Mouse (Mus musculus): ENCODE data around the gene Sh3bp5. TPM values are rescaled to one million over a fixed set of nuclear protein-coding genes. Genes with fewer than 3 reads are reported as not detected.

Gene Sh3bp5
- total and polyA plus RNA-seq, 3 experiments: 27.0 to 58.3 (median 51.0) TPM

DNA sequence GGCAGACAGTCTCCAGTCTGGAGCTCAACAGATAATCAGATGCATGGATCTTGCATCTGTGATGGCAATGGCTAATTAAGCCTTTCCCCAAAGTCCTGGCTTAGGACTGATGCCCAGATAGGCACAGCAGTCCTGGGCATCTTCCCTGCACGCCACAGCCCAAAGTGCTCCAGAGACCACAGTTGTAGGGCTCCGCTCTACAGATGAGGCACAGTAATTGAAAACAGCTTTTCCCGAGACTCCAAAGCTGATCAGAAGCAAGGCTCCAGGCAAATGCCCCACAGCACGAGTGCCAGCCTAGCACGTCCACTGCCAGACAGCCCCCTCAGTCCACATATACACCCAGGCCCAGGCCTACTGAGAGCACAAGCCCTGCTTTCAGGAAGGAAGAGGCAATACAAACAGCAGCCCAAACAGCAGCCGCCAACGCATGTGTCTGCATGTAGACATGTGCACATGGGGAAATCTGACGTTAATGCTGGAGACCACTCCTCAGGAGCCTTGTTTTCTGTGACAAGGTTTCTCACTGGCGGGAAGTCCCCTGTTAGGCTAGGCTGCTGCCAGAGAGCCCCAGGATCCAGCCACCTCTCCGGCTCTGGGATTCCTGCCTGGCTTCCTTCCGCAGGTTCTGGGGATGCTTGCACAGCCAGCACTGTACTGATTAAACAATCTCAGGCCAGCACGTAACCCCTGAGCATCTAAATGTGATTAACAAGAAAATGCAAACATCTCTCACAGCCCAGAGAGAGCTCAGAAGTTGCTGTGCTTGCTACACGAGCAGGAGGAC lies 47.6 kb downstream of the Sh3bp5 start:
- Histone ChIP-seq H3K36me3 (ENCODE audit: control insufficient read depth, insufficient read depth, low read length) (peaks cover 4% of the 10 kb centered on the region), H3K27ac (peak overlapping the region; percentile 47; the same call in 1 of the 2 replicates), H3K79me2 (replicated peaks; ENCODE audit: control insufficient read depth, insufficient read depth, low read length) (no peaks in the 10 kb centered on the region), H3K27me3 (ENCODE audit: control insufficient read depth, insufficient read depth, low read length) (no peaks in the 10 kb centered on the region), H3K4me3 (no peak overlapping the region), H3K9ac (ENCODE audit: low read depth, low read length) (no peak overlapping the region), H3K4me1 (ENCODE audit: control insufficient read depth, insufficient read depth, low read length) (peaks cover 43% of the 10 kb centered on the region)
- 55% methylated on average over 13 of the region's 13 CpGs for WGBS
- TF ChIP-seq CTCF (IDR thresholded peaks at IDR 0.05): no peak
- no peak for TF ChIP-seq POLR2A (IDR thresholded peaks at IDR 0.05; ENCODE audit: insufficient read depth, low read depth, low read length)
- no peak for TF ChIP-seq EP300 (IDR thresholded peaks at IDR 0.05; ENCODE audit: insufficient read depth, low read depth, low read length)
- intact Hi-C loops (cut with DNase I): no loop called here
- peak in 1 of 2 experiments; percentile 40 for DNase-seq

DNA sequence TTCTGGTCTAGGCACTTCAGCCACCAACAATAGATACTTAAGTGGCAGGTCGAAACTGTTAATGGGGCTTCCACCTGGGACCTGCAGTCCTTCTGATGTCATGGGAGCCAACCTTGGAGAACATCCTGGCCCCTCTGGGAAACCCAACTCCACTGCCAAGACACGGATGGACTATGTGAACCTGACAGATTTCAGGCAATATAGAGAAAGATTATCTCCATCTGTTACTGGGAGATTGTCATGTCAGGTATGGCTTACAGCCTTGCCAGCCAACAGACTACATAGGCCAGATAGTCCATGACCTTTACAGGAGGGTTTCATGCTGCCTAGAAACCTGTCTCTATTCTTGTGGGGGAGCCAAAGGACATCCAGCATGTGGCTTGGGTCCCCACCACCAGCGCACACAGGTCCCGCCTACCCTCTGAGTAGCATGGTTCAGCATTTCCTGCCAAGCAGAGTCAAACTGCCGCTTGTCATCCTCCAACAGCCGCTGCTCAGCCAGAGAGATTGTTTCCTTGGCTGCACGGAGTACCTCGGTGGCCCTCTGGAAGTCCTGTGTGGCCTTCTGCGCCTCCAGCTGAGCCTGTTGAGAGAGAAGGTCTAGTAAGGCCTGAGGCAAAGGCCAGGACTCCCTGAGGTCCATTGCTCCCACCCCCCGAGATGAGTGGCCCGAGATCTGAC lies 48.4 kb downstream of the Sh3bp5 start:
- peak; percentile 53 to 59 for DNase-seq
- H3K27ac ChIP-seq: peak overlapping the region; percentile 47
- intact Hi-C loops (cut with DNase I): loop anchor here (2.0 kb wide), 2 partner anchors 25 to 85 kb away; no protein-coding TSS in a partner anchor
- peak overlapping the region; percentile 12; the same call in 1 of the 2 replicates for H3K9ac ChIP-seq (ENCODE audit: low read depth, low read length)
- TF ChIP-seq CTCF (IDR thresholded peaks at IDR 0.05): no peak
- TF ChIP-seq EP300 (IDR thresholded peaks at IDR 0.05; ENCODE audit: insufficient read depth, low read depth, low read length): no peak
- TF ChIP-seq POLR2A (IDR thresholded peaks at IDR 0.05; ENCODE audit: insufficient read depth, low read depth, low read length): no peak
- peaks cover 37% of the 10 kb centered on the region for H3K4me1 ChIP-seq (ENCODE audit: control insufficient read depth, insufficient read depth, low read length)
- H3K36me3 ChIP-seq (ENCODE audit: control insufficient read depth, insufficient read depth, low read length): peaks cover 4% of the 10 kb centered on the region
- H3K79me2 ChIP-seq (replicated peaks; ENCODE audit: control insufficient read depth, insufficient read depth, low read length): no peaks in the 10 kb centered on the region
- WGBS: 41% methylated on average over 11 of the region's 11 CpGs
- H3K4me3 ChIP-seq: no peak overlapping the region
- H3K27me3 ChIP-seq (ENCODE audit: control insufficient read depth, insufficient read depth, low read length): no peaks in the 10 kb centered on the region

DNA sequence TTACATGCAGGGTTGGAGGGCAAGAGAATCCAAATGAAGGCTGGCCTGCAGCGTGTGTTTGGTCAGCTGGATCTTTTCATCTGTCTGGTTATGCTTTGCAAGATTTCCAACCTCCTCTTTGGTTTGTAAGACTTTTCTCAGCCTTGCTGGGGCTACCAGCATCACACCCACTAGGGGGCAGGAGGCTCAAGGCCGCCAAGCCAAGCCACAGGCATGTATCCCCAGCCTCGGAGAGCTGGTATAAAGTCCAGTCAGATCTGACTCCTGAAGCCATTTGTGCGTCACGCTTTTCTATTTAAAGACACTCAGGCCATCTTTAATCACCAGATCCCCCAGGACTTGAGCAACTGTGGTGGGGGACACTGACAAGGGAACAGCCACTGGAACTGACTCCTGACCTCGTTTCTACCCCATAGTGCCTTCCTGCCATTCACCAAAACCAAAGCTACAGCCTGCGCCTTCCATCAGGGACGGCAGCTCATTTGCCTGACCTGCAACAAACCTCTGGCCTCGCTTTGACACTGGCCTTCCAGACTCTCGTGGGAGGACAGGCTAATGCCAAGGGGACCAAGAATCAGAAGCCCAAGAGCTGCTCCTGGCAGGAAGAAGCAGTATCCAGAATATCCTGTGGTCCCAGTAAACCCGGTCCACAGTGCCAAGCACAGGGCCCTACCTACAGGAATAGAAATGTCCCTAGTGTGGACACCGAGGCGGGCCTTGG lies 49.7 kb downstream of the Sh3bp5 start:
- Histone ChIP-seq H3K4me1 (ENCODE audit: control insufficient read depth, insufficient read depth, low read length) (peaks cover 37% of the 10 kb centered on the region), H3K9ac (ENCODE audit: low read depth, low read length) (peak overlapping the region; percentile 21; the same call in 1 of the 2 replicates), H3K4me3 (no peak overlapping the region), H3K36me3 (ENCODE audit: control insufficient read depth, insufficient read depth, low read length) (peaks cover 4% of the 10 kb centered on the region), H3K79me2 (replicated peaks; ENCODE audit: control insufficient read depth, insufficient read depth, low read length) (no peaks in the 10 kb centered on the region), H3K27ac (peak overlapping the region; percentile 86), H3K27me3 (ENCODE audit: control insufficient read depth, insufficient read depth, low read length) (no peaks in the 10 kb centered on the region)
- intact Hi-C loops (cut with DNase I): loop anchor here (1.0 to 2.0 kb wide), 3 partner anchors 27 to 87 kb away; partner anchors contain the start of gene Sh3bp5
- DNase-seq: peak; percentile 87 to 88
- TF ChIP-seq POLR2A (IDR thresholded peaks at IDR 0.05; ENCODE audit: insufficient read depth, low read depth, low read length): no peak
- TF ChIP-seq CTCF (IDR thresholded peaks at IDR 0.05): peak; percentile 100
- TF ChIP-seq EP300 (IDR thresholded peaks at IDR 0.05; ENCODE audit: insufficient read depth, low read depth, low read length): peak; percentile 95
- 13% methylated on average over 13 of the region's 13 CpGs for WGBS

DNA sequence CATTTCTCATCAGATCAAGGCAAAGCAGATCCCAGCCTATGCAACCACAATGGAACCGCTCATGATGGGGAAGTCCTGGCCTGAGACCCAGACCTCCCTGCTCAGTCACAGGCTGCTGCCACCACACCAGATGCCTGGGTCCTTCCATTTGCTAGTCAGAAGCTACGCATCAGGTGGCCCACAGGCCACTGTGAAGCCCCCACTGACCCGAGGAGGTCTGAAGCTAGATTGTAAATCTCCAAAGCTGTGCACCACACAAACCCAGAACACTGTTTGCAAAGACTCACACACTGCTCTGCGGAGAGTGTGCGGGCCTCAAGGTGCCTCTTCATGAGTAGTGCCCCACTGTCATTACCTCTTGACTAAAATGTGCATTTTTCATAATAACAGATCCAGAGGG lies 50.5 kb downstream of the Sh3bp5 start:
- Histone ChIP-seq H3K27ac (peak overlapping the region; percentile 86), H3K36me3 (ENCODE audit: control insufficient read depth, insufficient read depth, low read length) (peaks cover 4% of the 10 kb centered on the region), H3K4me1 (ENCODE audit: control insufficient read depth, insufficient read depth, low read length) (peaks cover 37% of the 10 kb centered on the region), H3K9ac (ENCODE audit: low read depth, low read length) (no peak overlapping the region), H3K4me3 (no peak overlapping the region), H3K79me2 (replicated peaks; ENCODE audit: control insufficient read depth, insufficient read depth, low read length) (no peaks in the 10 kb centered on the region), H3K27me3 (ENCODE audit: control insufficient read depth, insufficient read depth, low read length) (no peaks in the 10 kb centered on the region)
- no peak for TF ChIP-seq CTCF (IDR thresholded peaks at IDR 0.05)
- no peak for TF ChIP-seq EP300 (IDR thresholded peaks at IDR 0.05; ENCODE audit: insufficient read depth, low read depth, low read length)
- TF ChIP-seq POLR2A (IDR thresholded peaks at IDR 0.05; ENCODE audit: insufficient read depth, low read depth, low read length): no peak
- intact Hi-C loops (cut with DNase I): no loop called here
- 83% methylated on average over 5 of the region's 5 CpGs for WGBS
- peak in 1 of 2 experiments; percentile 28 for DNase-seq

DNA sequence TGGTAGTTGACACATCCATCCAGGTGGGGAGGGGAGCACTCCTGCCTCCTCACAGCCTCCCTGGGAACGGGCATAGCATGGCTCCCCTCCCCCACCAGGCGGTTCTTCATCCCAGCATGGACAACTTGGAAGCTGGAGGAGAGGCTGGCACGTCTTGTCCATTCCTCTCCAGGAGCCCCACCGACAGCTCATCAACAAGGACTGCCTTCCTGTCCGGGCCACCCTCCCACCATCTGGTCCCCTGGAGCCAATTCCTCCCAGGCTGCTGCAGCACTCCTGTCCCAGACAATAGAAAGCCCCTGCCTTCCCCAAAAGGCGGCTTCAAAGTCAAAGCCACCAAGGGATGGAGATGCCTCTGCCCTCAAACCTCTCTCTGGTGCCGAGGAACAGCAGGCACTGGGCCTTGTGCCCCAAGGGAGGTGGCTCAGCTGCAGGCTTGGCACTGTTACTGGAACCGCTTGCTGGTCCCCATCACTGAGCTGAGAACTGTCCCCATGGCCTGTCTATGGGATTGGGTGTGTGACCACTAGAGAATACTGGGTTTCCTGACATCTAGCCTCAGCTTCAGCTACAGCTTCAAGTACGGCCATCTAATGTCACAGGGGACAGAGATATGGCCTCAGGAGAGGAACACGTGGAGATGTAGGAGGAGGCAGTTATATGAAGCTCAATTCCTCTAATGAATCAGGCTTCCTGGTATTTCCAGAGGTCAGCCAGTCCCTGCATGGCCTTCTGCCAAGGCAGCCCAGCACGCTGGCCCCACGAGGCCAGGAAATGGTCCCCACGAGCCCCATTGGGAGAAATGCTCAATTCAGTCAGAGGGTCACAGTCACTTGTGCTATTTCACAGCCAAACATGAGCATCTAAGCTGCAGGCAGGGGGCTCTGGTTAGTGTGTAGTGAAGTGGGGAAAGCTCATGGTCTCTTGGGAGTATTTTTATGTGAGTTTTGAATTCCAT lies 51.2 kb downstream of the Sh3bp5 start:
- intact Hi-C loops (cut with DNase I): no loop called here
- DNase-seq: peak; percentile 70 to 75
- H3K27ac ChIP-seq: peak overlapping the region; percentile 86
- peaks cover 4% of the 10 kb centered on the region for H3K36me3 ChIP-seq (ENCODE audit: control insufficient read depth, insufficient read depth, low read length)
- H3K9ac ChIP-seq (ENCODE audit: low read depth, low read length): no peak overlapping the region
- 23% methylated on average over 13 of the region's 13 CpGs for WGBS
- H3K4me1 ChIP-seq (ENCODE audit: control insufficient read depth, insufficient read depth, low read length): peaks cover 37% of the 10 kb centered on the region
- no peak overlapping the region for H3K4me3 ChIP-seq
- H3K79me2 ChIP-seq (replicated peaks; ENCODE audit: control insufficient read depth, insufficient read depth, low read length): no peaks in the 10 kb centered on the region
- no peaks in the 10 kb centered on the region for H3K27me3 ChIP-seq (ENCODE audit: control insufficient read depth, insufficient read depth, low read length)
- TF ChIP-seq POLR2A (IDR thresholded peaks at IDR 0.05; ENCODE audit: insufficient read depth, low read depth, low read length): no peak
- no peak for TF ChIP-seq EP300 (IDR thresholded peaks at IDR 0.05; ENCODE audit: insufficient read depth, low read depth, low read length)
- peak; percentile 18; the same call in 1 of the 2 replicates for TF ChIP-seq CTCF (IDR thresholded peaks at IDR 0.05)

Measured in heart, adult 2 months (tissue).